Mouse (Mus musculus): ENCODE data around the gene Arhgap15.
A peak's percentile ranks its signal among the peaks of the same experiment; 100 is the strongest.

Arhgap15 gene

GRCm38 (mm10) chr2:43783759-43784735, 35.4 kb downstream of the Arhgap15 start:
- DNase-seq = no peak

GRCm38 (mm10) chr2:43786101-43786500, 37.5 kb downstream of the Arhgap15 start:
- DNase-seq = no peak

GRCm38 (mm10) chr2:43787141-43787540, 38.5 kb downstream of the Arhgap15 start:
- DNase-seq = no peak

- DNase-seq = no peak
Measured at GRCm38 (mm10) chr2:43788484-43788883, 39.9 kb downstream of the Arhgap15 start.

GRCm38 (mm10) chr2:43790049-43790693, 41.5 kb downstream of the Arhgap15 start:
- peak; percentile 60 for DNase-seq

GRCm38 (mm10) chr2:43791575-43791974, 43.0 kb downstream of the Arhgap15 start:
- no peak for DNase-seq

GRCm38 (mm10) chr2:43793105-43793504, 44.5 kb downstream of the Arhgap15 start:
- no peak for DNase-seq

- DNase-seq = no peak
Measured at GRCm38 (mm10) chr2:43794700-43795099, 46.1 kb downstream of the Arhgap15 start.

GRCm38 (mm10) chr2:43796448-43796847, 47.8 kb downstream of the Arhgap15 start:
- DNase-seq = no peak

- DNase-seq = peak; percentile 17
Measured at GRCm38 (mm10) chr2:43805960-43806744, 57.5 kb downstream of the Arhgap15 start.

- DNase-seq = no peak
Measured at GRCm38 (mm10) chr2:43815896-43816787, 67.5 kb downstream of the Arhgap15 start.

- no peak for DNase-seq
Measured at GRCm38 (mm10) chr2:43816788-43817581, 68.4 kb downstream of the Arhgap15 start.

- DNase-seq = no peak
Measured at GRCm38 (mm10) chr2:43835931-43836330, 87.3 kb downstream of the Arhgap15 start.

GRCm38 (mm10) chr2:43841644-43842043, 93.0 kb downstream of the Arhgap15 start:
- peak; percentile 64 for DNase-seq

GRCm38 (mm10) chr2:43851195-43851594, 102.6 kb downstream of the Arhgap15 start:
- peak; percentile 51 for DNase-seq

- DNase-seq = no peak
Measured at GRCm38 (mm10) chr2:43862709-43863108, 114.1 kb downstream of the Arhgap15 start.

GRCm38 (mm10) chr2:43902403-43902973, 153.9 kb downstream of the Arhgap15 start:
- DNase-seq = peak; percentile 84

- DNase-seq = peak; percentile 57
Measured at GRCm38 (mm10) chr2:43907496-43907895, 158.9 kb downstream of the Arhgap15 start.

GRCm38 (mm10) chr2:43914104-43914503, 165.5 kb downstream of the Arhgap15 start:
- DNase-seq = no peak

GRCm38 (mm10) chr2:43923863-43924340, 175.3 kb downstream of the Arhgap15 start:
- DNase-seq = no peak

GRCm38 (mm10) chr2:43931687-43932086, 183.1 kb downstream of the Arhgap15 start:
- no peak for DNase-seq

Measured in lung, postnatal 36 days (tissue).